Comparison of ENCODE assay signal across 9 mouse cellular contexts in the genomic region with DNA sequence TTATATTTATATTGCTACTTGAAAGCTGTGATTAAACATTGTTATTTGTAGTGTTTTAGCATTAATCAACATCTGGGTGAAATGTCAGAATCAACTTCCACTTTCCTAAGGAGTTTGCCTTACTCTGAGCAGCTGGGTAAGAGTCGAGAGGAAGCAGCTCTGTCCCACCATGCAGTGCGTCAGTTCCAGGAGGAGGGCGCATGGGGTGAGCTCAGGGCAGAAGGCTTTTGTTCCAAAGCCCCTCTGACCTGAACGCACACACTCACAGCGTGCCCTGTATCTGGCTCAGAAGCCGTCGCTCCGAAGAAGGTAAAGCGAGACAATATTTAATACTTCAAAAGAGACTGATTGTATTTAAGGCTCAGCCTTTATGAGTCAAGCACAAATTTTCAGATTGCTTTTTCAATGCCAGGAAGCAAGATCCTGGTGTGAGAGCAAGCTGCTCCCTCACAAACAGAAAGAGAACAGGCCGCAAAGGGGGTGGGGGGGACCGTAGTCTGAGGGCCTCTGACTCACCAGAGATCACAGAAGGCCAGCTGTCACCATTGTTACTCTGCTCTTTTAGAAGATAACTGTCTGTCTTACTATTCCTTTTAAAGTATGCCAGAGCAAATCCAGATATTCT.
DNase-seq lines count a peak whose midpoint lies in the region; ATAC-seq lines count a peak whose summit lies in the region.
"Had no signal": no experiment of that assay in that cellular context is flagged by ENCODE, and none has a peak within 500 bp of the region (broad histone marks: within the 10 kb centered on the region; RNA-seq: fewer than 3 reads in every experiment).

No protein-coding gene starts in this region.

- H3K9me3 ChIP-seq in stomach, embryonic 16.5 days (replicated peaks; ENCODE audit: control insufficient read depth, low read length): no peaks in the 10 kb centered on the region
- H3K9me3 ChIP-seq: limb, embryonic 12.5 days had no signal

- peak overlapping the region; percentile 23; the same call in 1 of the 2 replicates for H3K27ac ChIP-seq in stomach, embryonic 16.5 days (ENCODE audit: low read length)
- H3K27ac ChIP-seq: limb, embryonic 12.5 days had no signal

- peak; percentile 26 for DNase-seq in adrenal gland, adult 8-10 months
- peak; percentile 73 for DNase-seq in cerebellum, adult 9-11 months
- DNase-seq in heart, adult 8-10 months (ENCODE audit: low spot score): peak; percentile 70
- peak; percentile 19 to 33 for DNase-seq in kidney, adult 8-10 months
- DNase-seq in lung, postnatal 25 days (ENCODE audit: low spot score): peak; percentile 27
- no peak for DNase-seq in urinary bladder, postnatal 25 days (ENCODE audit: low spot score)
- DNase-seq in spleen, postnatal 4 days (ENCODE audit: low spot score in 2 of 2): no peak

- no peak overlapping the region for H3K4me3 ChIP-seq in stomach, embryonic 16.5 days (replicated peaks; ENCODE audit: low read length)
- H3K4me3 ChIP-seq: limb, embryonic 12.5 days had no signal

- peak overlapping the region; percentile 29; the same call in 1 of the 2 replicates for H3K4me2 ChIP-seq in stomach, embryonic 16.5 days (ENCODE audit: low read depth, low read length)
- H3K4me2 ChIP-seq: limb, embryonic 12.5 days had no signal

- no peaks in the 10 kb centered on the region for H3K36me3 ChIP-seq in stomach, embryonic 16.5 days (ENCODE audit: control insufficient read depth, insufficient read depth, low read length)
- H3K36me3 ChIP-seq: limb, embryonic 12.5 days had no signal

- no peaks in the 10 kb centered on the region for H3K27me3 ChIP-seq in stomach, embryonic 16.5 days (ENCODE audit: control insufficient read depth, insufficient read depth, low read length)
- H3K27me3 ChIP-seq: limb, embryonic 12.5 days had no signal

- 0 out of 2 replicates have a peak, but pooled peaks cover 4% of the 10 kb centered on the region for H3K4me1 ChIP-seq in stomach, embryonic 16.5 days (ENCODE audit: control insufficient read depth, insufficient read depth, low read length)
- H3K4me1 ChIP-seq: limb, embryonic 12.5 days had no signal

- WGBS in stomach, embryonic 16.5 days: 30% methylated on average over 11 of the region's 11 CpGs

- ATAC-seq in stomach, embryonic 16.5 days (ENCODE audit: insufficient read depth, low FRiP score): 0 out of 2 replicates have a peak, but pooled peaks have one; percentile 66

- H3K9ac ChIP-seq in stomach, embryonic 16.5 days (ENCODE audit: low read length): 0 out of 2 replicates have a peak overlapping the region, but pooled peaks have one; percentile 26
- H3K9ac ChIP-seq: limb, embryonic 12.5 days had no signal

Comparison
In these comparisons a context has a peak if more than half of its experiments do, and no peak if none do; other contexts are left out.
1. DNase-seq: peak in adrenal gland, adult 8-10 months (single experiment), cerebellum, adult 9-11 months (single experiment), heart, adult 8-10 months (single experiment), kidney, adult 8-10 months (2 of 2) and lung, postnatal 25 days (single experiment); none in urinary bladder, postnatal 25 days (single experiment) and spleen, postnatal 4 days (0 of 2).